Mouse (Mus musculus) MEL (cell line): ENCODE results near the gene Trim47.

ENCODE experiments used
- BHLHE40 ChIP-seq: IDR thresholded peaks from 2 replicates; pipeline ENCODE4 v1.6.1; 2012; ENCODE audit warnings: low read depth, mild to moderate bottlenecking, inconsistent platforms, low read length, improper control_type of control experiment, borderline replicate concordance
- CTCF ChIP-seq, 3 experiments: IDR thresholded peaks in 2 of 3; conservative IDR thresholded peaks in 1 of 3; 2 replicates each; pipeline ENCODE4 v1.5.1; 2011 to 2012; ENCODE audit warnings: low read length in 3 of 3, low read depth in 2 of 3, mild to moderate bottlenecking in 2 of 3, improper control_type of control experiment in 1 of 3, inconsistent platforms in 1 of 3, mixed read lengths in 1 of 3, moderate library complexity in 1 of 3; ENCODE audit not compliant: control insufficient read depth in 1 of 3, insufficient read depth in 1 of 3, poor library complexity in 1 of 3, severe bottlenecking in 1 of 3
- ELF1 ChIP-seq: IDR thresholded peaks from 2 replicates; pipeline ENCODE4 v1.6.1; 2014; ENCODE audit warnings: low read depth, mild to moderate bottlenecking, inconsistent platforms, low read length, improper control_type of control experiment, moderate library complexity
- GABPA ChIP-seq: IDR thresholded peaks from 2 replicates; pipeline ENCODE4 v1.6.1; 2012; ENCODE audit warnings: low read depth, mild to moderate bottlenecking, inconsistent platforms, low read length, improper control_type of control experiment, moderate library complexity
- MAFK ChIP-seq: IDR thresholded peaks from 2 replicates; pipeline ENCODE4 v1.6.1; 2011; ENCODE audit warnings: low read depth, mild to moderate bottlenecking, low read length, improper control_type of control experiment, borderline replicate concordance
- MYC ChIP-seq: IDR thresholded peaks from 2 replicates; pipeline ENCODE4 v1.6.1; 2011; ENCODE audit warnings: low read depth, mild to moderate bottlenecking, low read length, improper control_type of control experiment, moderate library complexity
- POLR2A ChIP-seq, 2 experiments: IDR thresholded peaks; 2 replicates each; pipeline ENCODE4 v1.6.1; 2011 to 2012; ENCODE audit warnings: low read length in 2 of 2, mild to moderate bottlenecking in 2 of 2, control low read depth in 1 of 2, improper control_type of control experiment in 1 of 2, low read depth in 1 of 2, moderate library complexity in 1 of 2; ENCODE audit not compliant: control insufficient read depth in 1 of 2, insufficient read depth in 1 of 2, poor library complexity in 1 of 2
- RAD21 ChIP-seq: IDR thresholded peaks from 2 replicates; pipeline ENCODE4 v1.6.1; 2011; ENCODE audit warnings: mild to moderate bottlenecking, low read depth, low read length, improper control_type of control experiment

GRCm38 (mm10) chr11:116117241-116117640, 9.8 kb downstream of the Trim47 start:
- TF ChIP-seq GABPA (no peak), CTCF (IDR thresholded peaks at IDR 0.05 in 2 of 3, conservative IDR thresholded peaks at IDR 0.05 in 1 of 3; ENCODE audit: control insufficient read depth in 1 of 3, insufficient read depth in 1 of 3, low read depth in 2 of 3, low read length in 3 of 3, poor library complexity in 1 of 3, severe bottlenecking in 1 of 3) (no peak), ELF1 (no peak), RAD21 (no peak), MAFK (no peak), MYC (no peak), BHLHE40 (no peak), POLR2A (IDR thresholded peaks at IDR 0.05; ENCODE audit: control insufficient read depth in 1 of 2, insufficient read depth in 1 of 2, low read depth in 1 of 2, low read length in 2 of 2, poor library complexity in 1 of 2) (no peak)
